Mouse (Mus musculus): ENCODE measurements around the gene Ttc39b.

Ttc39b gene

DNA sequence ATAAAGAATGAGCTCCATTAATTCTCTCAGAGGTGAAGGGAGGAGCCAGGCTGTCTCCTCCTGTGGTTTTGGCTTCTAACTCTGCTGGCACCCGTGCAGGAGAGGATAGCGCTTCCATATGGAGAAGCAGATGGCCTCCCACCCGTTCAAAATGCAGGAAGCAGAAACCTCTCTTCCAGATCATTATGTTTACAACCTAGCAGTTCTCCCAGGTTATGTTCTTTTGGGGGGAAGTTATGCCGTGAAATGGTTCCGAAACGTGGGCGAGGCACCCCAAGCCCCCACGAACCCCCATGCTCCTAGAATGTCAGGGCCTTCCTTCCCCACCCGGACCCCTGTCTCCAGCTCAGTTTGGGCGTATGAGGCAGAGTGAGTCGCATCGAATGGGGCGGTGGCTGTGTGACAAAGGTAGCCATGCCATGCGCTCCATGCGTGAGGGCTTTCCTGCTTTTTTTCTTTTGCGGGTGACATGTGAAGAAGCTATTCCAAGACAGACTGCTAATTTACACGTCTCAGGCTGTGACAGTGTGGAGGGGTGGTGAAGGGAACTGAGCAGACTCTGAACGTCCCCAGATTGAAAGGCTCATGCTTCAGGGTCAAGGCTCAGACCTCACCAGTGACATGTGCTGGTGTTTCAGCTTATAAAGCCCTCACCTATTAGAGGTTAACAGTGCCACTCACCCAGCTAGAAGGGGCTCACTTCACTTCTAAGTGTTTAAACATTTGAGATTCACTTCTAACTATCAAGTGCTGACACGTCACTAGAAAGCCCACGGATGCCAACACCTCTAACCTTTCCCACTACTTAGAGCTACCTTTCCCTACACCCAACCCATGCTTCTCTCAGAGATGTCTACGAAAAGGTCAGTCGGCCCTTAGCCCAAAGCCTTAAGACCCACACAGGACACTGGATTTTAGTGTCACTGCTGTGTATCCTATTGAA lies 90.6 kb downstream of the Ttc39b start:
- in situ Hi-C loops (cut with MboI, MseI): no loop called here

- in situ Hi-C loops (cut with MboI, MseI): no loop called here
Measured at GRCm38 (mm10) chr4:83232315-83232880, 91.7 kb downstream of the Ttc39b start.

- in situ Hi-C loops (cut with MboI, MseI): loop anchor here (5.0 kb wide), 1 partner anchor 714 kb away; no protein-coding TSS in a partner anchor
Measured at GRCm38 (mm10) chr4:83228664-83229283, 95.3 kb downstream of the Ttc39b start.

DNA sequence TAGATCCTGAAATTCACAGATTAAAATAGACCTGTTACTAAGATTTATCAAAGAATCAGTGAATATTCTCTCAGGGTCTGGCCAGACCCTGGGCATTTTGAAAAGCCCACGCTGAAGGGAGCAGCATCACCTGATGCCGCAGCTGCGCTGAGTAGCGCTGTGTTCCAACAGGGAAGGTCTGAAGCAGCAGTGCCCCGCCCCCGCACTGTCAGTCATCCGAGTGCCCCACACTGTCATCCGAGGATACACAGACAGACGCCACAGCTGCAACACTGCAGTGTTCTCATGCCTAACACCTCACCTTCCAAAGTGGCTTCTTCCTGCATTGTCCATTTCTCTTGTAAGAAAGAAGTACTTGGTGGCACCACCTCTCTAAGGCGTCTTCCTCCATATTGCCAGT lies 96.0 kb downstream of the Ttc39b start:
- in situ Hi-C loops (cut with MboI, MseI): loop anchor here (5.0 kb wide), 1 partner anchor 714 kb away; no protein-coding TSS in a partner anchor

- in situ Hi-C loops (cut with MboI, MseI): loop anchor here (5.0 kb wide), 1 partner anchor 717 kb away; no protein-coding TSS in a partner anchor
Measured at GRCm38 (mm10) chr4:83225633-83226360, 98.3 kb downstream of the Ttc39b start.

DNA sequence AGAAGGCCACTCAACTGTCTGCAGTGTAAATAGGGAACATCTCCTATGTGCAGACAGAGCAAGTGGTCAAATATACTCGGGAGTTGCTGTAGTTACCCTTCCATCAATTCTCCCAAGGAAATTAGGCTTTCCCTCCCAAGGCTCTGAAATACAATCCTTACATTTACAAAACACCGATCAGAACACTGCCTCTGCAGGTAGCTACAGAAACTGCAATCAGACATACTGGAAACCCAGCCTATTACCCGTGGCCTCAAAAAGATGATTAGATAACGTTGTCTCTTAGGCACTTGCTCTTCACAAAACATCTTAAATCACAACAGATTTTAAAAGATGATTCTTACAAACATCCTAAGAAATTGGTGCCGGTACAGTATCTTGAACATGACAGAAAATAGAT lies 99.8 kb downstream of the Ttc39b start:
- in situ Hi-C loops (cut with MboI, MseI): no loop called here

GRCm38 (mm10) chr4:83223197-83223596 lies 100.9 kb downstream of the Ttc39b start:
- in situ Hi-C loops (cut with MboI, MseI): no loop called here

DNA sequence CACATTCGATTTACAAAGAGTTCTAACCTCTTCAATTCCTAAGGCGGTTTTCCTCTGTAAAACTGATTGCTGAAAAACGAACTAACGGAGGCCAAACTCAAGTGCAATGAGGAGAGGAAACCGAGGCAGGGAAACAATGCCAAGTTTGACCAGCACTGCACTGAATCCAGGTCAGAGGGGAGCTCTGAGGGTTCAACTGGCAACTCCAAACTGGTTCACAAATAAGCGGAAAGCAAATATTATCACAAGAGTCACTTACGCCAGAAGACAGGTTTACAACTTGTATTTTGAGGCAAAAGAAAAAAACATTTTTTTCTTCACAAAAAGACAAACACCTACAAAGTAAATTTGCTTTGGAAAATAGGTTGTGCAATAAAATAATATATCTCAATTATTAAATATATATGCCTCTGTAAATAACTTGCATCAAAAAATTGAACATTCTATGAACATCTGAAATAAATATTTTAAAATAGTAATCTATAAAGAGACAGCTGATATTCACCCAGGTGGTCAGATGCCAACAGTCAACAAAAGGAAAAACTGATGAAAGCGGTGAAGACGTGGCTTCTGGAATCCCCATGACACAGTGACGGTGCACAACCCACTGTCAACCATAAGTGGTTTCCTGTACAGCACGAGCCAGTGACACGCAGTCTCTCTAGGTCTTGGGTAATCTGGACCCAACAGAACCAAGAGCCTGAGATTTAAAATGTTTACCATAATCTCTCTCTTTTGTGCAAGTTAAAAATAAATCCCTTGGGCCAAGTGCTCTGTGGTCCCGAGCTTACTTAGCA lies 103.1 kb downstream of the Ttc39b start:
- in situ Hi-C loops (cut with MboI, MseI): no loop called here

DNA sequence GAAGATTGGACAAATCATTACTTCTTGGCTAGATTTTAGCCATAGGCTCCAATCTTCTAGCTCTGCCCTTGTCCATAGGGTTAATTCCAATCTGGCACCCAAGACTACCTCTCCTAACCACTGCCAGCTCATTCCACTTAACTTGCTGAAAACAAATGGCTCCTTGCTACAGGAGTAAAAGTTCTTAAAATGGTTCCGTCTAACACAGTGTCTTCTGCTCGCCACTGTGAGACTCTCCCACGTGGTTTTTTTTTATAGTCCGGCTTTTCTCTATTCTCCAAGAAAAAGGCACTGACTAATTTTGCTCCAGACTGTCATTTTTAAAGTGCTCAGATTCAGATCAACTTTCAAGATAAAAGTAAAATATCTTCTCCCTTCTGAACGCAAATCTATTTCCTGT lies 104.8 kb downstream of the Ttc39b start:
- in situ Hi-C loops (cut with MboI, MseI): no loop called here

DNA sequence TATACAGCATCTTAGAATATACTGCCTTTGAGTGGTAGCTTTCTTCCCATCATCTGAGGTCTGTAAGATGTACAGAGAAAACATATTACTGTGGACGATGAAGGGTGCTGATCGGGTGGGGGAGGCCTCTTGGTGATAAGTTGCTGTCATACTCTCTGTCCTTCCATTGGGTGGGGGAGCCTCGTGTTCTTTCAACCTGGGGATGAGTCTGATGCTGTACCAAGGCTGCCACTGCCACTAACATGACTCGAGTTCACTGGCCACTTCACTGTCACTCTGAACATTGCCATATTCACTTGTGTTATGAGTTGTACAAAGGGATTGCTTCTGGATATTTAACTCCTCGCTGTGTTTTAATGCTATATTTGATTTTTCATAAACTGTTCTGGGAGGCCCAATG lies 106.9 kb downstream of the Ttc39b start:
- in situ Hi-C loops (cut with MboI, MseI): no loop called here

- in situ Hi-C loops (cut with MboI, MseI): no loop called here
Measured at GRCm38 (mm10) chr4:83216381-83216780, 107.7 kb downstream of the Ttc39b start.

DNA sequence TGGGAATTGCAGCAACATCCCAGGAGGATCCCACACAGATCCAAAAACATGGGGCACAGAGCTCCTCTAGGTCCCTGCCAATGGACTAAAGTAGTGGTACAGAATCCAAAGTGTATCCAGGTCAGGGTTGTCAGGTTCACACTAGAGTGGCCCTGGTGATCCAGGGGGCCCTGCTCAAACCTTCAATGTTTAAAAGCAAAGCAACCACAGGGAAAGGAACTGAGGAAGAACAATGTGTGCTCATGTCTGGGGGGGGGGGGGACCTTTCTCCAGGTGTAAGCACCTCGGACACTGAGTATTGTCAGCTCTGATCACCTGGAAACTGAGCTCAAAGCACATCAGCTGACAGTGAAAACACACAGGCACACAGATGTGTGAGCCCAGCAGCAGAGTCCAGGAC lies 108.3 kb downstream of the Ttc39b start:
- in situ Hi-C loops (cut with MboI, MseI): no loop called here

- in situ Hi-C loops (cut with MboI, MseI): no loop called here
Measured at GRCm38 (mm10) chr4:83214822-83215558, 109.1 kb downstream of the Ttc39b start.

- in situ Hi-C loops (cut with MboI, MseI): no loop called here
Measured at GRCm38 (mm10) chr4:83213752-83214151, 110.3 kb downstream of the Ttc39b start.

DNA sequence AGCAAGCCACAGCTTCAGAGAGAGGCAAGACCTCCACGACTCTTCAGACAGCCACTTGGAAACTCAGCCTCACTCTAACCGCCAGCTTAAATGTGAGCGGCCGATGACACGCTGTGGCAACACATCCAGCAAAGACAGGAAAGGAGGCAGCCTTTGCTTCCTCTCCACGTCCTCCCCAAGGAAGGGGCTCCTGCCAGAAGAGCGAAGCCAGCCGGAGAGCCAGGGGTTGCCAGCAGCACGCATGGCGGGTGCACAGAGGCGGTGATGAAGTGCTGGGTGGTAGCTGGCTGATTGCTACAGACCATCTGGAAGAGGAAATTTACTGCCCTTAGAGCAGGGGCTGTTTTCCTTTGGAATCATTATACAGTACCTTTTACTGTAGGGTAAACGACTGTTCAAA lies 112.3 kb downstream of the Ttc39b start:
- in situ Hi-C loops (cut with MboI, MseI): no loop called here

DNA sequence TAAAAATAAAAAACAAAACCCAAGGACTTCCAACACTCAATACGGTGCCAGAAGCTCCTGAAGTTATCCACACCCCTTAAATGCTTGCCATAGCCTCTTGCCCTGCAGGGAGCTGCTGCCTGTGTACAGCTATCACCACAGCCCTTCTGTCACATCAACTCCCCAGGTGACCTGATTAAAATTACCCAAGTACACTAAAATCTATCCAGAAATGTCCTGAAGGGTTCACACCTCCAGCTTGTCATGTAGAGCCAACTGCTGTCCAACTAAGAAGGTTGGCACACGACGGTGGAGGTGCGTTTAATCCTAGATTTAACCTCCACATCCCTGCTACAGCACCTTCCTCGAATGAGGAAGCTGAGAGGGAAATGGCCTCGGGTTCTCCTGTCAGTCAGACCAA lies 113.6 kb downstream of the Ttc39b start:
- in situ Hi-C loops (cut with MboI, MseI): no loop called here

DNA sequence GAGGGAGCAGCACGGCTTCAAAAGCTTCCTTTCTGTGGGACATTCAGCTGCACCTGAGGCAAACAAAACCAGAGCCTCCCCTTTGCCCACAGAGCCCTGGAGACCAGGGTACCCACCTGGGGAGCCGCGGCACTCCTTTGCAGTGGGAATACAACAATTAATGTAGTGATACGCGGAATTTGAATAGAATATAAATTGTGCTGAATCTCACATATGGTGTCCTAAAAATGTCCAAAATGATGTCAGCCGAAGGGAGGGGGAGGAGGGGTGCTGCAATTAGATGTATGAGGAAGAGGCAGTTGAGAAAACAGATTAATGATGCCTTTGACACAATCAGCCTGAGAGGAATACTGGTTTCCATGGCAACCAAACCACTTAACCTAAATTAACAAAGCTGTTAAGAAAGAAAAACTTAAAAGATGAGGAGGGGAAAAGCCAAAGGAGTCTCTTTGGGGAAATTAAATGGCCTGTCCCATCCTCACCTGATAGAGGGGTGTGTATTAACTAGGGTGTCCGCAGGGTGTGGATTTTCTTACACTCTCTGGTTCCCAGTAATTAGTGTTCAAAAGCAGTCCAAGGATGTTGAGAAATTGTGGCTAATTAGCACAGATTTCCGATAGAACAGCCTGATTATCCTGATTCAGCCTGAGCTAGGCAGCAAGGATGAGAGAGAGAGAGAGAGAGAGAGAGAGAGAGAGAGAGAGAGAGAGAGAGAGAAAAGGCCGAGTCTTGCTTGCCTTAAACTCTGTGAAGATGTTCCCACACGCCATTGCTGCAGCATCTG lies 117.1 kb downstream of the Ttc39b start:
- in situ Hi-C loops (cut with MboI, MseI): no loop called here

DNA sequence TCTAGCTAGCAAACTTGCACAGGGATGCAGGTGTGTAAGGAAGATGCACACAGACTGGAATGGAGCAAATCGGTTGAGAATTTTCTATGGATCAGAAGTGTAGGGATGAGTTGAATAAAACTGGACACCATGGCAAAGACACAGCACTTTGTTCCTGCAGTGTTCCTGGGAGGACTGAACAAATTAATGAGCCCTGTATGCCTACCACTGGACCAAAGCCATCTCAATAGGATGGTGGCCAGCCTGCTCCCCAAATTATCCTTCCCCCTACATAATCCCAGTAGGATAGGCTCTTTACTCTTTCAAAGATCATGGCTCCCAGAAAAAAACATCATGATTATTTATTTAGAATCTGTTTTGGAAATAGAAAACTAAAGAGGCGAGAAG lies 117.6 kb downstream of the Ttc39b start:
- in situ Hi-C loops (cut with MboI, MseI): no loop called here

DNA sequence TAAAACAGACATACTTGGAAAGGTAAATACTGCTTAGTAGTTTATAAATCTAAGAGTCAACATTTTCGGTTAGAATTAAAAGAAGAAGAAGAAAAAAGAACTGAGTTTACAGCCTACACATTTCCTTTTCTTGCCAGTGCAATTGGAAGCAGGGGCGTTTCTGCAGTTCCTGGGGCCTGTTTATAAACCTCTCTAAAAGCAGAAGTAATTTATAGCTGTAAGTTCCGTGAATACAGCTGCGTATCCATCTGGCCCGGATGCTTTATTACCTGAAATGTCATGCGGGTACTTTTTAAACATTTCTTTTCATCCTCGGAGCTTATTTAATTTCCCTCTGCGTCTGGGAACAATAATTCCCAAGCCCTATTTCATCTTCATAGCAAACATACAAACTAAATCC lies 124.7 kb downstream of the Ttc39b start:
- in situ Hi-C loops (cut with MboI, MseI): no loop called here

DNA sequence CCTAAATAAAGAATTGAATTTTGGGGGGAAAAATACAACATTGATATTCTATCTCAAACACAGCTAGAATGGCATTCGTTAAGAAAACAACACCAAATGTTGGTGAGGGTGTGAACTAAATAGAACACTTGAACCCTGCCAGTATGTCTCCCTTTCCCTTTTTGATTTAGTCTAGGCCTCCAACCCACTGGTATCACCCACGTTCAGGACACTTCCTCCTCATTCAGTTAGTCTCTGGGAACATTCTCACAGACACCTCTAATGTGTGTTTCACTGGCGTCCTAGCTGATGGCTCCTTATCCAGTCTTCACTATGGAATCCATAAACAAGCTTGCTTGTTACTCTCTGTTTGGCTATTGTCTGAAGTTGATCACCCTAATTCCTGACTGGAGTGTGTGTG lies 125.9 kb downstream of the Ttc39b start:
- in situ Hi-C loops (cut with MboI, MseI): no loop called here

Measured in T-helper 1 cell (primary cell).